Mouse (Mus musculus) forebrain, embryonic 14.5 days (tissue): Measurements from ENCODE around the gene Hsf5. TPM values are rescaled to one million over a fixed set of nuclear protein-coding genes. Genes with fewer than 3 reads are reported as not detected.

Source experiments
- ATAC-seq: fragments of 200-750 bp; cut with Nextera tagmentation; 2 replicates; pipeline ENCODE4 v1.8.0; 2017; ENCODE audit warnings: mild to moderate bottlenecking, moderate library complexity
- DNase-seq: peaks from one replicate; pipeline ENCODE4 v3.0.0-alpha.2; 2015; ENCODE audit warnings: low spot score
- H3K27ac ChIP-seq: fragments of 300-500 bp; sonication (generic); 2 replicates; pipeline ENCODE4 v1.5.1; 2014; ENCODE audit warnings: low read depth, mild to moderate bottlenecking, control low read depth, low read length, moderate library complexity
- H3K27me3 ChIP-seq: fragments of 300-500 bp; sonication (generic); replicated peaks from 2 replicates; pipeline ENCODE4 v1.6.1; 2014; ENCODE audit warnings: low read length, control low read depth, mixed read lengths; ENCODE audit not compliant: control insufficient read depth, insufficient read depth
- H3K36me3 ChIP-seq: fragments of 300-500 bp; sonication (generic); 2 replicates; pipeline ENCODE4 v1.6.1; 2014; ENCODE audit warnings: low read length, control low read depth; ENCODE audit not compliant: control insufficient read depth, insufficient read depth
- H3K4me1 ChIP-seq: fragments of 300-500 bp; sonication (generic); 2 replicates; pipeline ENCODE4 v1.6.1; 2014; ENCODE audit warnings: antibody characterized with exemption, low read length, control low read depth; ENCODE audit not compliant: control insufficient read depth, insufficient read depth
- H3K4me2 ChIP-seq: fragments of 300-500 bp; sonication (generic); 2 replicates; pipeline ENCODE4 v1.6.1; 2014; ENCODE audit warnings: mild to moderate bottlenecking, control low read depth, low read length
- H3K4me3 ChIP-seq: fragments of 300-500 bp; sonication (generic); 2 replicates; pipeline ENCODE4 v1.5.1; 2014; ENCODE audit warnings: low read depth, low read length, control low read depth
- H3K9ac ChIP-seq: fragments of 300-500 bp; sonication (generic); 2 replicates; pipeline ENCODE4 v1.6.1; 2014; ENCODE audit warnings: mild to moderate bottlenecking, low read length, control low read depth, moderate library complexity
- H3K9me3 ChIP-seq: fragments of 300-500 bp; sonication (generic); replicated peaks from 2 replicates; pipeline ENCODE4 v1.6.1; 2016; ENCODE audit warnings: low read length, control low read depth, mixed read lengths; ENCODE audit not compliant: control insufficient read depth
- WGBS: fragments of 180-500 bp; shearing (Covaris S2); extraction: QIAGEN DNeasy Blood & Tissue Kit; methylation state at CpG from one replicate; pipeline ENCODE4 v1.1.7; 2014; 5-methylcytosine and 5-hydroxymethylcytosine counted together
- polyA plus RNA-seq: library from polyadenylated mRNA; unstranded; fragments of >200 nt; fragmentation: Nextera tagmentation; extraction: Ambion mirVana; gene quantifications from 2 replicates; pipeline ENCODE4 v1.2.1, GENCODE M21; 2014

Gene Hsf5
- polyA plus RNA-seq, 1 experiment from 2014 or later, result 0.36 TPM

DNA sequence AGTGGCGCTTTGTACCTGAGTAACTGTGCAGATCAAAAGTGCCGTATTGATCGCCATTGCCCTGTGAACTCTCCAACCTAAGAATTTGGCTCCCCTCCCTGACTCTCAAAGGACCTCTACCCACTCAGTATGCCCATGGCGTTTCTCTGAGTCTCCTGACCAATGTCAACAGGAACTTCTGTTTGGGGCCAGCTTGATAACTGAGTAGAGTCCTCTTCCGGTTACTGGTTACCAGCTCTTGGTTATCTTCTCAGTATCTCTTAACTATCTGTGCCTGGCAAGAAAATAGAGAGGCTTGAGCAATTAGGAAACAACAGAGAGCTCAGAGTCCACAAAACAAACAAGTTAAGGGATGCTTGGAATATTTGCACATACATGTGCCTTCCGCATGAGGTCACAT lies 84.1 kb downstream of the Hsf5 start:
- ATAC-seq (no peak), DNase-seq (no peak)
- no peaks in the 10 kb centered on the region for H3K9me3 ChIP-seq
- no peak overlapping the region for H3K4me2 ChIP-seq
- no peaks in the 10 kb centered on the region for H3K36me3 ChIP-seq
- H3K4me3 ChIP-seq, result no peak overlapping the region
- H3K27ac ChIP-seq, result no peak overlapping the region
- no peaks in the 10 kb centered on the region for H3K4me1 ChIP-seq
- no peaks in the 10 kb centered on the region for H3K27me3 ChIP-seq
- 83% methylated on average over 6 of the region's 6 CpGs for WGBS
- no peak overlapping the region for H3K9ac ChIP-seq

DNA sequence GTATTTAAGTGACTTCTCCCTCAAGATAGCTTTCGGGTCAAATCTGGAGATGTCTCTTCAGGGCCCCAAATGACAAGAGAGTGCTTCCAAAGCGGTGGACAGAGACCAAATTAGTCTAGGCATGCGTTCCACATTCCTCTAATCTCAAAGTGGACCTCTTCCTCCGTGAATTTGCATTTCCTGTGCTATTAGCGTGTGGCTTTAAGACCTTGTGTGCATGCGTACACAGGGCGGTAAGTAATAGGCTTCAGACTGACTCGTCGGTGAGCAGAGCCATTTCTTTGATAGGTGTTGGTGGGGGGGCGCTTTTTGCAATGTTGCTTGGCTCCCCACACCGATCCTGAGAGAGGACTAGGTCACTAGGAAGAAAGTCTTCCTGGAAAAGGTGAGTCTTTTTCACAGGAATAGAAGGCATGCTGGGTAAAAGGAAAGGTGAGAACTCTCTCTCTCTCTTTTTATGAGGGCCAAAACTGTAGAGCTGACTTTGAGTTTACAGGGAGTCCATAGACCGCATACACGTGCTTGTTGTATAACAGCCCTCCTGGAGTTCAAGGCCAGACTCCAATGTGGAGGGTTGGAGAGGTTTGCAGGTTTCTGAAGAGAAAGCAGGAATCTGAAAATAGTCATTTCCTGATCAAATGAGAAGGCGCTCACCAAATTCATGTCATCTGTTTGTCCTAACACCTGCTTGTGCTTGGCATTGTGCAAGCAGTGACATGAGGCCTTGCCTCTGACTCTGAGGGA lies 85.1 kb downstream of the Hsf5 start:
- no peak overlapping the region for H3K4me2 ChIP-seq
- H3K27ac ChIP-seq, result no peak overlapping the region
- DNase-seq (no peak), ATAC-seq (no peak)
- no peaks in the 10 kb centered on the region for H3K9me3 ChIP-seq
- H3K4me3 ChIP-seq, result no peak overlapping the region
- H3K27me3 ChIP-seq, result no peaks in the 10 kb centered on the region
- 84% methylated on average over 14 of the region's 14 CpGs for WGBS
- H3K9ac ChIP-seq, result no peak overlapping the region
- no peaks in the 10 kb centered on the region for H3K36me3 ChIP-seq
- H3K4me1 ChIP-seq, result no peaks in the 10 kb centered on the region

DNA sequence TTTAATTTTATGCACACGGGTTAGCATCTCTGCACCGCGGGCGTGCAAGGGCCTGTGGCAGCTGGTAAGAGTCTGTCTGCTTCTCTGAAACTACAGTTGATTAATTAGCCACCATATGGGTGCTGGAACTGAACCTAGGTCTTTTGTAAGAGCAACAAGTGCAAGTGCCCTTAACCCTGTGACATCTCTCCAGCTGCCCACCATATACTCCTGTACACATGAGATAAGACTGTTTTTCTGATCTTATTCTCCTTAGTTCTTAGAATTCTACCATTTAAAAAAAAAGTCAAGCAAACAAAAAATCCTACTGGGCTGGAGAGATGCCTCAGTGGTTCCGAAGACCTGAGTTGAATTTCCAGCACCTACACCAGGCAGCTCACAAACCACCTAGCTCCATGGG lies 86.7 kb downstream of the Hsf5 start:
- no peak overlapping the region for H3K9ac ChIP-seq
- DNase-seq, result no peak
- no peak for ATAC-seq

GRCm38 (mm10) chr11:87704289-87704688 lies 87.3 kb downstream of the Hsf5 start:
- no peak for DNase-seq
- 89% methylated on average over 9 of the region's 9 CpGs for WGBS
- H3K27me3 ChIP-seq, result no peaks in the 10 kb centered on the region
- H3K9ac ChIP-seq, result no peak overlapping the region
- H3K4me1 ChIP-seq, result no peaks in the 10 kb centered on the region
- no peak overlapping the region for H3K4me2 ChIP-seq
- no peak overlapping the region for H3K4me3 ChIP-seq
- no peak for ATAC-seq
- no peak overlapping the region for H3K27ac ChIP-seq
- no peaks in the 10 kb centered on the region for H3K36me3 ChIP-seq
- no peaks in the 10 kb centered on the region for H3K9me3 ChIP-seq

More for the DNA sequence above, 86.7 kb downstream of the Hsf5 start:
- Histone ChIP-seq H3K27me3 (no peaks in the 10 kb centered on the region), H3K4me1 (no peaks in the 10 kb centered on the region), H3K4me2 (no peak overlapping the region), H3K27ac (no peak overlapping the region), H3K36me3 (no peaks in the 10 kb centered on the region), H3K9me3 (no peaks in the 10 kb centered on the region), H3K4me3 (no peak overlapping the region)
- 86% methylated on average over 5 of the region's 5 CpGs for WGBS

DNA sequence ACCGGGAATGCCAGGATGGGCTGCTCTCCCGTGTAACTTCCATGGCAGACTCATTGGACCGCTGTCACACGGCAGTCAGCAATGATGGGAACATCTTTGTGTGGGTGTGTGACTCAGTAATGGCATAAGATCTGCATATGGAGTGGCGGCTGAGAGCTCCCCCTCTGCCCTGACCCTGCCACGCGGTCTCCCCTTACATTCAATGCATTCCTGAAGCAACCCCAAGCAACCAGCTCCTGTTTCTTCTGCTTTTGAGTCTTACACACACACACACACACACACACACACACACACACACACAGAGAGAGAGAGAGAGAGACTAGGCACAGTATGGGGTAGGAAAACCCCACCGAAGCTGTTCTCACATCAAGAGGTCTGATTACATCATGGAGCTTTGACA lies 90.6 kb downstream of the Hsf5 start:
- Histone ChIP-seq H3K4me2 (no peak overlapping the region), H3K9ac (no peak overlapping the region), H3K4me3 (no peak overlapping the region), H3K27ac (no peak overlapping the region), H3K36me3 (no peaks in the 10 kb centered on the region), H3K4me1 (peaks cover 4% of the 10 kb centered on the region; the same call in 1 of the 2 replicates), H3K9me3 (no peaks in the 10 kb centered on the region), H3K27me3 (no peaks in the 10 kb centered on the region; the same call in 1 of the 2 replicates)
- ATAC-seq (no peak), DNase-seq (no peak)
- WGBS, result 45% methylated on average over 8 of the region's 8 CpGs

DNA sequence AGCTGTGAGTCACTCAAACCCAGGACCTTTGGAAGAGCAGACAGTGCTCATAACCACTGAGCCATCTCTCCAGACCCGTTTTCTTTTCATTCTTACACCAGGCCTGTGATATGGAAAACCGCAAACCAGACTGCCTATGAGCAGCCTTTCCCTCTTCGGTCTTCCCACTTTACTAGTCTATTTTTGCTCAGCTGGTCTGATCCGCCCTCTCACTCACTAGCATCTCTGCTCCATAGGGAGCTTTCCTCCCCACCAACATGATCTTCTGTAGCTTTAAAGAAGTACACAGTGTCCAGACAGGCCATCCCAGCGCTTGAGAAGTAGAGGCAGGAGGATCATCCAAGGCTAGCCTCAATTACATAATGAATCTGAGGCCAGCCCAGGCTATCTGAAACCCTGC lies 92.0 kb downstream of the Hsf5 start:
- Histone ChIP-seq H3K36me3 (no peaks in the 10 kb centered on the region), H3K4me2 (no peak overlapping the region), H3K27me3 (no peaks in the 10 kb centered on the region; the same call in 1 of the 2 replicates), H3K9me3 (no peaks in the 10 kb centered on the region), H3K4me1 (peaks cover 4% of the 10 kb centered on the region; the same call in 1 of the 2 replicates), H3K9ac (no peak overlapping the region), H3K4me3 (no peak overlapping the region), H3K27ac (no peak overlapping the region)
- no peak for DNase-seq
- ATAC-seq, result no peak
- WGBS, result 83% methylated on average over 5 of the region's 5 CpGs

Other genes starting within 250 kb of the Hsf5 start
- 4.5 and 8.1 TPM in 2 replicates for gene Rad51c, start 212.2 kb upstream of the Hsf5 start, polyA plus RNA-seq
- 0.21 and 0.24 TPM in 2 replicates for gene Tex14, start 212.1 kb upstream of the Hsf5 start, polyA plus RNA-seq
- gene Gm11492, start 50.5 kb upstream of the Hsf5 start, polyA plus RNA-seq, result not detected in 2 replicates
- 16.8 and 19.6 TPM in 2 replicates for gene Sept4, start 48.3 kb upstream of the Hsf5 start, polyA plus RNA-seq
- 45.5 and 59.7 TPM in 2 replicates for gene Mtmr4, start 25.0 kb upstream of the Hsf5 start, polyA plus RNA-seq
- gene Rnf43, start 45.6 kb downstream of the Hsf5 start, polyA plus RNA-seq, result 0.63 and 1.1 TPM in 2 replicates
- 160 and 203 TPM in 2 replicates for gene Supt4a, start 120.4 kb downstream of the Hsf5 start, polyA plus RNA-seq
- gene Tspoap1, start 143.4 kb downstream of the Hsf5 start, polyA plus RNA-seq, result 13.5 and 20.2 TPM in 2 replicates
- 0.22 and 0.23 TPM in 2 replicates for gene Mpo, start 176.4 kb downstream of the Hsf5 start, polyA plus RNA-seq
- 0.53 and 0.62 TPM in 2 replicates for gene Lpo, start 211.1 kb downstream of the Hsf5 start, polyA plus RNA-seq
- 9.1 and 10.4 TPM in 2 replicates for gene Mks1, start 236.1 kb downstream of the Hsf5 start, polyA plus RNA-seq